Comparison of ENCODE assay signal across 23 mouse cellular contexts in genomic region chr11:115488551-115489104, GRCm38 (mm10). TPM values are rescaled to one million over a fixed set of nuclear protein-coding genes. Genes with fewer than 3 reads are reported as not detected.
DNase-seq lines count a peak whose midpoint lies in the region; ATAC-seq lines count a peak whose summit lies in the region.
"Had no signal": no experiment of that assay in that cellular context is flagged by ENCODE, and none has a peak within 500 bp of the region (broad histone marks: within the 10 kb centered on the region; RNA-seq: fewer than 3 reads in every experiment).

No protein-coding gene starts in this region.

- H3K36me3 ChIP-seq in forebrain, embryonic 15.5 days, result peaks cover 7% of the 10 kb centered on the region; the same call in 1 of the 2 replicates
- H3K36me3 ChIP-seq in forebrain, embryonic 12.5 days (replicated peaks), result peaks cover 16% of the 10 kb centered on the region
- peaks cover 19% of the 10 kb centered on the region for H3K36me3 ChIP-seq in midbrain, embryonic 13.5 days
- peaks cover 16% of the 10 kb centered on the region for H3K36me3 ChIP-seq in midbrain, embryonic 10.5 days
- H3K36me3 ChIP-seq: intestine, embryonic 15.5 days had no signal

- no peak for DNase-seq in midbrain, embryonic 10.5 days (ENCODE audit: low spot score)
- DNase-seq in cerebellum, adult 9-11 months, result peak; percentile 85
- DNase-seq in thymus, adult 18-20 months, result no peak
- DNase-seq: embryo, embryonic 11 days; gastrocnemius, postnatal 25 days; heart, postnatal 14 days; kidney, postnatal 4 days; right cerebral cortex, postnatal 25 days had no signal

- H3K27me3 ChIP-seq in forebrain, embryonic 15.5 days, result no peaks in the 10 kb centered on the region
- no peaks in the 10 kb centered on the region for H3K27me3 ChIP-seq in forebrain, embryonic 12.5 days
- H3K27me3 ChIP-seq in midbrain, embryonic 13.5 days, result peaks cover 5% of the 10 kb centered on the region; the same call in 1 of the 2 replicates
- H3K27me3 ChIP-seq in midbrain, embryonic 10.5 days (ENCODE audit: low read depth, poor library complexity, severe bottlenecking), result peaks cover 8% of the 10 kb centered on the region; the same call in 1 of the 2 replicates
- H3K27me3 ChIP-seq: CH12.LX; hindbrain, embryonic 15.5 days; intestine, embryonic 15.5 days; limb, embryonic 15.5 days; liver, embryonic 15.5 days; midbrain, embryonic 15.5 days had no signal

- no peak for ATAC-seq in forebrain, embryonic 15.5 days (replicated peaks)
- no peak for ATAC-seq in forebrain, embryonic 12.5 days (ENCODE audit: low FRiP score)
- ATAC-seq in midbrain, embryonic 13.5 days, result no peak
- no peak for ATAC-seq in megakaryocyte-erythroid progenitor cell, adult 5-6 weeks (replicated peaks; ENCODE audit: low FRiP score, low TSS enrichment, poor library complexity, severe bottlenecking)
- ATAC-seq: intestine, embryonic 15.5 days; midbrain, embryonic 15.5 days had no signal

- no peak overlapping the region for H3K4me2 ChIP-seq in forebrain, embryonic 15.5 days (replicated peaks)
- no peak overlapping the region for H3K4me2 ChIP-seq in forebrain, embryonic 12.5 days
- H3K4me2 ChIP-seq in midbrain, embryonic 13.5 days (replicated peaks), result no peak overlapping the region
- H3K4me2 ChIP-seq: heart, embryonic 11.5 days; hindbrain, embryonic 15.5 days; intestine, embryonic 15.5 days; limb, embryonic 15.5 days; liver, embryonic 15.5 days; midbrain, embryonic 15.5 days had no signal

- no peaks in the 10 kb centered on the region for H3K9me3 ChIP-seq in forebrain, embryonic 15.5 days
- H3K9me3 ChIP-seq in forebrain, embryonic 12.5 days, result no peaks in the 10 kb centered on the region
- no peaks in the 10 kb centered on the region for H3K9me3 ChIP-seq in midbrain, embryonic 13.5 days
- no peaks in the 10 kb centered on the region for H3K9me3 ChIP-seq in midbrain, embryonic 10.5 days (replicated peaks)
- H3K9me3 ChIP-seq: hindbrain, embryonic 15.5 days; intestine, embryonic 15.5 days; limb, embryonic 15.5 days; liver, embryonic 15.5 days; midbrain, embryonic 15.5 days had no signal

- H3K4me3 ChIP-seq in forebrain, embryonic 15.5 days, result no peak overlapping the region
- H3K4me3 ChIP-seq in forebrain, embryonic 12.5 days (replicated peaks), result no peak overlapping the region
- no peak overlapping the region for H3K4me3 ChIP-seq in midbrain, embryonic 13.5 days (replicated peaks)
- no peak overlapping the region for H3K4me3 ChIP-seq in midbrain, embryonic 10.5 days
- H3K4me3 ChIP-seq: hindbrain, embryonic 15.5 days; intestine, embryonic 15.5 days; limb, embryonic 15.5 days; liver, embryonic 15.5 days; midbrain, embryonic 15.5 days; myocyte had no signal

- 87% methylated on average over 19 of the region's 19 CpGs for WGBS in forebrain, embryonic 15.5 days
- WGBS in forebrain, embryonic 12.5 days, result 90% methylated on average over 19 of the region's 19 CpGs
- 88% methylated on average over 19 of the region's 19 CpGs for WGBS in midbrain, embryonic 13.5 days
- WGBS in midbrain, embryonic 10.5 days, result 85% methylated on average over 19 of the region's 19 CpGs

- peaks cover 21% of the 10 kb centered on the region for H3K4me1 ChIP-seq in forebrain, embryonic 15.5 days
- H3K4me1 ChIP-seq in forebrain, embryonic 12.5 days, result peaks cover 32% of the 10 kb centered on the region
- H3K4me1 ChIP-seq in midbrain, embryonic 13.5 days (replicated peaks), result peaks cover 28% of the 10 kb centered on the region
- peaks cover 48% of the 10 kb centered on the region for H3K4me1 ChIP-seq in midbrain, embryonic 10.5 days

- H3K27ac ChIP-seq in forebrain, embryonic 15.5 days (replicated peaks), result no peak overlapping the region
- no peak overlapping the region for H3K27ac ChIP-seq in forebrain, embryonic 12.5 days
- H3K27ac ChIP-seq in midbrain, embryonic 13.5 days, result no peak overlapping the region
- H3K27ac ChIP-seq in midbrain, embryonic 10.5 days (replicated peaks), result no peak overlapping the region
- H3K27ac ChIP-seq: hindbrain, embryonic 15.5 days; intestine, embryonic 15.5 days; limb, embryonic 15.5 days; liver, embryonic 15.5 days; macrophage; midbrain, embryonic 15.5 days had no signal

- H3K9ac ChIP-seq in forebrain, embryonic 15.5 days (replicated peaks), result 0 out of 2 replicates have a peak overlapping the region, but pooled peaks have one; percentile 14
- no peak overlapping the region for H3K9ac ChIP-seq in forebrain, embryonic 12.5 days
- peak overlapping the region; percentile 10; the same call in 1 of the 2 replicates for H3K9ac ChIP-seq in midbrain, embryonic 13.5 days (replicated peaks)
- H3K9ac ChIP-seq: hindbrain, embryonic 15.5 days; intestine, embryonic 15.5 days; limb, embryonic 15.5 days; liver, embryonic 15.5 days; midbrain, embryonic 15.5 days had no signal

RNA-seq across cellular contexts. Expression of gene Nt5c, which starts 3.0 kb away (rescaled TPM):
- polyA plus RNA-seq in forebrain, embryonic 15.5 days (2015; fragmentation: Nextera tagmentation; extraction: Ambion mirVana), result 94.3 and 102 TPM in 2 replicates
- 72.0 and 80.3 TPM in 2 replicates for polyA plus RNA-seq in forebrain, embryonic 12.5 days (2016; fragmentation: Nextera tagmentation; extraction: Ambion mirVana)
- polyA plus RNA-seq in midbrain, embryonic 13.5 days (2015; fragmentation: Nextera tagmentation; extraction: Ambion mirVana), result 90.2 and 96.5 TPM in 2 replicates
- polyA plus RNA-seq in midbrain, embryonic 10.5 days (2016; fragmentation: Nextera tagmentation; extraction: Ambion mirVana), result 87.7 and 89.7 TPM in 2 replicates
- total RNA-seq in megakaryocyte-erythroid progenitor cell, adult 5-6 weeks (2014; fragmentation: Nextera tagmentation), result 81.6 and 117 TPM in 2 replicates
- total RNA-seq in megakaryocyte-erythroid progenitor cell, adult 5-6 weeks (2017), result 79.8 and 101 TPM in 2 replicates

RNA-seq across cellular contexts. Expression of gene Armc7, which starts 13.2 kb away (rescaled TPM):
- polyA plus RNA-seq in forebrain, embryonic 15.5 days (2015; fragmentation: Nextera tagmentation; extraction: Ambion mirVana), result 15.6 and 16.1 TPM in 2 replicates
- polyA plus RNA-seq in forebrain, embryonic 12.5 days (2016; fragmentation: Nextera tagmentation; extraction: Ambion mirVana), result 10.9 and 11.0 TPM in 2 replicates
- 17.4 and 17.8 TPM in 2 replicates for polyA plus RNA-seq in midbrain, embryonic 13.5 days (2015; fragmentation: Nextera tagmentation; extraction: Ambion mirVana)
- polyA plus RNA-seq in midbrain, embryonic 10.5 days (2016; fragmentation: Nextera tagmentation; extraction: Ambion mirVana), result 6.6 and 9.4 TPM in 2 replicates
- total RNA-seq in megakaryocyte-erythroid progenitor cell, adult 5-6 weeks (2014; fragmentation: Nextera tagmentation), result 4.2 and 10.1 TPM in 2 replicates
- 8.3 and 8.7 TPM in 2 replicates for total RNA-seq in megakaryocyte-erythroid progenitor cell, adult 5-6 weeks (2017)

RNA-seq across cellular contexts. Expression of gene Jpt1, which starts 25.6 kb away (rescaled TPM):
- polyA plus RNA-seq in forebrain, embryonic 15.5 days (2015; fragmentation: Nextera tagmentation; extraction: Ambion mirVana), result 1,941 and 1,977 TPM in 2 replicates
- polyA plus RNA-seq in forebrain, embryonic 12.5 days (2016; fragmentation: Nextera tagmentation; extraction: Ambion mirVana), result 1,151 and 1,196 TPM in 2 replicates
- 1,462 and 1,532 TPM in 2 replicates for polyA plus RNA-seq in midbrain, embryonic 13.5 days (2015; fragmentation: Nextera tagmentation; extraction: Ambion mirVana)
- 780 and 877 TPM in 2 replicates for polyA plus RNA-seq in midbrain, embryonic 10.5 days (2016; fragmentation: Nextera tagmentation; extraction: Ambion mirVana)
- 167 and 191 TPM in 2 replicates for total RNA-seq in megakaryocyte-erythroid progenitor cell, adult 5-6 weeks (2014; fragmentation: Nextera tagmentation)
- total RNA-seq in megakaryocyte-erythroid progenitor cell, adult 5-6 weeks (2017), result 122 and 142 TPM in 2 replicates

RNA-seq across cellular contexts. Expression of gene Slc16a5, which starts 26.4 kb away (rescaled TPM):
- polyA plus RNA-seq in forebrain, embryonic 15.5 days (2015; fragmentation: Nextera tagmentation; extraction: Ambion mirVana), result 0.10 TPM in 1 of 2 replicates, not detected in the other
- not detected in 2 replicates for polyA plus RNA-seq in forebrain, embryonic 12.5 days (2016; fragmentation: Nextera tagmentation; extraction: Ambion mirVana)
- polyA plus RNA-seq in midbrain, embryonic 13.5 days (2015; fragmentation: Nextera tagmentation; extraction: Ambion mirVana), result 0.09 and 0.13 TPM in 2 replicates
- polyA plus RNA-seq in midbrain, embryonic 10.5 days (2016; fragmentation: Nextera tagmentation; extraction: Ambion mirVana), result 0.11 and 0.17 TPM in 2 replicates
- total RNA-seq in megakaryocyte-erythroid progenitor cell, adult 5-6 weeks (2014; fragmentation: Nextera tagmentation), result not detected in 2 replicates
- total RNA-seq in megakaryocyte-erythroid progenitor cell, adult 5-6 weeks (2017), result not detected in 2 replicates
- total RNA-seq: gastrocnemius, postnatal 25 days; layer of hippocampus, postnatal 25 days; left cerebral cortex, postnatal 10 days had no signal
- polyA plus RNA-seq: heart, embryonic 11.5 days; limb, embryonic 15.5 days; macrophage had no signal

RNA-seq across cellular contexts. Expression of gene Sumo2, which starts 47.4 kb away (rescaled TPM):
- 1,191 and 1,214 TPM in 2 replicates for polyA plus RNA-seq in forebrain, embryonic 15.5 days (2015; fragmentation: Nextera tagmentation; extraction: Ambion mirVana)
- 1,429 and 1,474 TPM in 2 replicates for polyA plus RNA-seq in forebrain, embryonic 12.5 days (2016; fragmentation: Nextera tagmentation; extraction: Ambion mirVana)
- polyA plus RNA-seq in midbrain, embryonic 13.5 days (2015; fragmentation: Nextera tagmentation; extraction: Ambion mirVana), result 1,358 and 1,460 TPM in 2 replicates
- polyA plus RNA-seq in midbrain, embryonic 10.5 days (2016; fragmentation: Nextera tagmentation; extraction: Ambion mirVana), result 1,440 and 1,519 TPM in 2 replicates
- total RNA-seq in megakaryocyte-erythroid progenitor cell, adult 5-6 weeks (2014; fragmentation: Nextera tagmentation), result 541 and 596 TPM in 2 replicates
- 518 and 674 TPM in 2 replicates for total RNA-seq in megakaryocyte-erythroid progenitor cell, adult 5-6 weeks (2017)
